Mouse (Mus musculus): ENCODE measurements around the gene Slc25a4.
"Not testable (repeated sequence)": the region's sequence is repeated elsewhere in the genome, so short reads cannot be mapped to it uniquely, and the experiment has no call there.

Slc25a4 gene

DNA sequence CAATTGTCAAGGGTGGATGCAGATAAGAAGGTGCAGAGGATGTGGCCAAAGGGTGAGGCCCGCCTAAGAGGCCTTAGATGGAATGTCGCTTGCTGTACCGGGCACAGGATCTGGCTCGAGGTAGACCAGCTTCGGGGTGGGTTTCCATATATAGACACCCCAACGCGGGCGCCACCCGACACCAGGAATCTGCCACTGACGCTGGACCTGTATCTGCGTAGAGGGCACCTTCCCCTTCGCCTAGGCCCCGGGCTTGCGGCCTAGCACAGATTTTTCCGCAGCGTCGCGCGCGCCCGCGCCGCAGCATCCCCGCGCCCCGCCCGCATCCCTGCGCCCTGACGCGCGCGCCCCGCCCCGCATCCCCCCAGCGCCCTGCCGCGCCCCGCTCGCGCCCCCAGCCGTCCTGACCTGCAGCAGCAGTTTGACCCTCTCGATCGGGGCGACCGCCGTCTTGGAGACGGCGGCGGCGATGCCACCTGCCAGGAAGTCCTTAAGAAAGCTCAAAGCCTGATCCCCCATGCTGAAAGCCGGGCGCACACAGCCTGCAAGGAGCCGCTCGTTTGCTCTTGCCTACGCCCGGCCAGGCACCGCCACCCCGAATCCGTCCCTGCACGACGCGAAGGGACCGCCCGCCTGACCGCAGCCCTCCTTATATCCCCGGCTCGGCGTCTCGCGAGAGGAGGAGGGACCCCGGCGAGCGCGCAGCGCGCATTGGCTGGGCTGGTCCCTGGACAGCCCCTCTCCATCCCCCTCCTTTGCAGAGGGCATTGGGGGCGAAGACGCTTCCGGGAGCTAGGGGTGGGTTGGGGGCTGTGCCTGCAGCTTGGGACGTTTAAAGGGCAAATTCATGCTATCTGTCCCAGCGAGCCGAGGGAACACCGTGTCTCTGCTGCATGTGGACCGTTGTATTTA lies at the start of gene Slc25a4:
Gene Slc25a4 (minus strand): TSS at position 881 of the 912 bp plus-strand sequence.
- peak; percentile 89 for DNase-seq (ENCODE audit: low read depth, low spot score)

DNA sequence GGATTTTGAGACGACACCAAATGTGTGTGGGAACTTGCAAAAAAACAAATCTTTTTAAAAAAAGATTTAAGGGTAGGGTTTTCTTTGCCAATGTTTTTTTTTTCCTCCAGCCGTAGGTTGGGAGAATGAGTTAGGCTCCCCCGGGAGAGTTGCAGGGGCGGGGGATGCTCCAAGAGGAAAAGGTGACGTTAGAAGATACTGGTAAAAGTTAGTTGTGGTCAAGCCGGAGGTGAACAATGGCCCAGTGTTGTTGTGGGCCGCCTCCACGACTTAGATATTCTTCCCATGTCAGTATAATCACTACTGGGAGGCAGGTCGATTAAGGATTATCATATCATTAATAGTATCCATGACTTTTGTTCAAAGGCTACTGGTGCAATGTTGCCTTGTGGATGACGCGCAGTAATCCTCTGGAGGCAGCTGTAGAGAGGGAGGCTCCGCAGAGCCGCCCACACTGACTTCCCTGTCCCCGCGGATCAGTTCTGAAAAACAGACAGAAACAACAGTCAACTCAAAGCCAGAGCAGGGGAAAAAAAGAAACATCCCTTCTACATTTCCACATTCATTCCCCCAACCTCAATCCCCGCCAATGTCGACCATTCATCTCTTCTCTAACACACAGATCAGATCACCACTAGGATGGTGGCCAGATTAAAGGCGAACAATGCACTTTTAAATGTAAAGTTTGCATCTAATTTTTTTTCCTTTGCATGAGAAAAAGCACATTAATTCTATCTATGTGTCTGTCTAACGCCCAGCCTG lies 47.0 kb upstream of the Slc25a4 start:
- DNase-seq (ENCODE audit: low read depth, low spot score) = no peak

DNA sequence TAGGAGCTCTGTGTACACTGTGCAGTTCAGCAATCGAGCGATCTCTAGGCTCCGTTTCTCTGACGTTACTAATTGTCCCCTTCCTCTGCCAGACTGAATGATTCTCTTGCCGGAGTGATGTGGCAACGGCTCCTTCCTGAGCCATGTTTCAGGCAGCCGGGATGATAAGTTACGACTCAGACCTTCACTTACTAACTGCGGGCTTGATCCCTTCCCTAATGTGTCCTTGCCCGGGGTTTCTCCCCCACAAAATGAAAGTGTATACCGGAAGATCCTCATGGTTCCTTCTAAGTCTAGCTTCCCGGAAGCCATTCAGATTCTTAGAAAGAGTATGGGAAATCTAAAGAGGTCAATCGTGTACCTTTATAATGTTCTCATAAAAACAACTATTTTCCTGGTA lies 41.4 kb upstream of the Slc25a4 start:
- no peak for DNase-seq (ENCODE audit: low read depth, low spot score)

DNA sequence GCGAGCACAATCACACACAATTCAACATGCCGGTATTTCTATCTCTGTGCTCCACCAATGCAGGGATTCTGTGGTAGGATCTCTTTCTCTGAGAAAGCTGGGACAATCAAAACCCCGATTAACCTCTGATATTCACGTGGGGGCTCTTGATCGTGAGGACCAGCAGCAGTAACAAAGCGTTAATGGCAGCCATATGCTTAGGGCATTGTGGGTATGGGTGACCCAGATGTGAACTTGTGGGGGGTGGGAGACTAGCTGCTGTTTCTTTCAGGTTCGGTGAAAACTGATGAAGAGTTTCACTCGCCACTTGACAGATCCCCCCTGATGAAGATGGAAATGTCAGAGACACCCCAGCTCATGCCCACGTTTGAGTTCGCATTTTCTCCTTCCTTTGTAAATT lies 40.5 kb upstream of the Slc25a4 start:
- no peak for DNase-seq (ENCODE audit: low read depth, low spot score)

DNA sequence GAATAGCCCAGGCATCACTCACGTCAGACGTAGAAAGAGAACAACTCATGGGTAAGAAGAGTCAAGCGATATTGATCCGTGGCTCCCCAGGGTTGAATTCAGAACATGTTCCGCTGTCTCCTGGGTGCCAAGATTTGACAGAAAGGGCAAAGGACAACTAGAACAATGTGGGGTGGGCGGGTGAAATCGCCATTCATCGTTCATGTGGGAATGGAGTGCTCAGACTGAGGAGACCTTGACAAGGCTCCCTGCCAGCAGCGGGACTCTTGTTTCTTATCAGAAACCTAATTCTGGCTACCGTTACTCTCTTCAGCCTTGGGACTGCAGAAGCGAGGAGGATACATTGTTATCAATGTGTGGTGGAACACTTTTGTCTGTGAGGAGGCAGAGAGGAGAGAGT lies 35.3 kb upstream of the Slc25a4 start:
- no peak for DNase-seq (ENCODE audit: low read depth, low spot score)

DNA sequence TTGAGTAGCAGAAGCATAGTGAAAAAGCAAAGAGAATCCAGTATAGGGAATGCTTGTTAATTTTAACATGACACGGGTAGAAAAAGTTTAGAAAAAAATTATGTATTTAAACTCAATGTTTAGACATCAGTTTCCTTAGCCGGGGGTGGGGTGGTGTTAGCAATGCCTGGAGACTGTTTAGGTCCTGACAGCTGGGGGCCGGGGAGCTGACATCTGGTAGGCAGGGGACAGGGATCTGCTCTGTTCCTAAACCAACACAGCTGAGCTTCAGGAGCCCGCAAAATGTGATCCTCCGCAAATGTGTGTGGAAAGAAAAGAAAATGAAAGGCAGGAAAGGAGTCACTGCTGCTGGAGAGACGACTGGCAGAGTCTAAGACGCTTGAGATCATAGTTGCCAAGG lies 31.9 kb upstream of the Slc25a4 start:
- no peak for DNase-seq (ENCODE audit: low read depth, low spot score)

DNA sequence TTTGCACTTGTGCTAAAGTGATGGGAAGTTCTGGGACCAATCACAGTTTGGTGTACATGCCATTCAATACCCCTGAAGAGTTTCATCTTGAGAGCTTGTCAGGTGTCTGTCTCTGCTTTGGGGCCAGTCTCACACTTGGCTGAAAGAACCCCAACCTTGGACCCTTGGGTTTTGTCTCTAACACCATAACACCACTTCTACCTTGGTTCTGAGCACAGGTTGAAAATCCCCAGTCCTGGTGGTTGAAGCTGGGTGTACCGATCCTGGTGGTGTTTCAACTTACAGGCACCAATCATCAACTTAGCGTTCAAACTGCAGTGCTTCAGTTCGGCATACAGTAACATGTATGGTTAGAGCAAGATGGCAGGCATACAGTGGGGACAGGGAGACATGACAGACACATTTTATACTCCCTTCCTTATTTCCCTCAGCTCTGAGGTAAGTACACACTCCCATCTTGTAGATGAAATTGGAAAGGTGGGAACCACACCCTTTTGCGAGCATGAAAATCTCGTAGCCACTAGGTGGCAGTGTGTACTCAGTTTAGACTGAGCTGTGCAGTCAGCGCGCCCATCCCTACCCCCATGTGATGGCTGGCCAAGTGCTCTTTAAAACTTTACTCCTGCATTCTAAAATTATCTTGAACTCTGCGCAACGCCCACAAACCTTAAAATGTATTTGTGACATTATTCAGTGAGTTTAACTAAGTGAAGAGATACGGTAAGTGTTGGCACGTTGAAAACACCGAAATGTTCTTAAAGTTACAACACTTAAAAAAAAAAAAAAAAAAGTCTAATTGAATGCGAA lies 30.7 kb upstream of the Slc25a4 start:
- peak; percentile 79 for DNase-seq (ENCODE audit: low read depth, low spot score)

DNA sequence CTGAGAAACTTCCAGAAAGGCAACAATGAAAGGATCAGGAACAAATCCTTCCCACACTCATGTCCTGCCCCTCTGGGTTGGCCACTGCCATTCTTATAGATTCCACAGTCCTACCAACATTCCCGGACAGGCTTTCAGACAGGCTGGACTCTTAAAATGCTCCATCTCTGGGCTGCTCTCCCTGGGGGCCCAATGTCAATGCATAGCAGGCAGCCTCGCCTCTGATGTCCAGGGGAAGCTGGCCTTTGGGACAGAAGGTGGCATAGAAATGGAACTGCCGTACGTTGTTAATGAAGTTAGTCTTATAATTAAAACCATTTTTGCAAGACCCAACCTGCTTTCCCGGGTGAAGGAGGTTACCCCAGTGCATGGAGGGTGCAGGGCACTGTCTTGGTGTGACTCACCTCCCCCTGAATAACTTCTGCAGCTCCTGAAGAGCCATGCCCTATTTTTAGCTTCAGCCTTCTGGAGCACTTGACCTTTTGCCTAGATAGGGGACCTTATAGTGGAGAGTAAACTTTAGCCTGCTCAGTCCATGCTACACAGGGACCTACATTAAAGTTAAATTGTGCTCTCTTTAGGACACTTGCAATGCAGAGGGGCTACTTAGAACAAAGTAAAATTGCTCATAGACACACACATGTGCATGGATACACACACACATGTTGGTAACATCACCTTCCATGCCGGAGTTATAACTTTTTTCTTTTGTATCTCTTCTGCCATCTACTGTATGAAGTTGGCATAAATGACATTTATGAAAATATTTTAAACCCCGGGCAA lies 25.5 kb upstream of the Slc25a4 start:
- peak; percentile 5 for DNase-seq (ENCODE audit: low read depth, low spot score)

DNA sequence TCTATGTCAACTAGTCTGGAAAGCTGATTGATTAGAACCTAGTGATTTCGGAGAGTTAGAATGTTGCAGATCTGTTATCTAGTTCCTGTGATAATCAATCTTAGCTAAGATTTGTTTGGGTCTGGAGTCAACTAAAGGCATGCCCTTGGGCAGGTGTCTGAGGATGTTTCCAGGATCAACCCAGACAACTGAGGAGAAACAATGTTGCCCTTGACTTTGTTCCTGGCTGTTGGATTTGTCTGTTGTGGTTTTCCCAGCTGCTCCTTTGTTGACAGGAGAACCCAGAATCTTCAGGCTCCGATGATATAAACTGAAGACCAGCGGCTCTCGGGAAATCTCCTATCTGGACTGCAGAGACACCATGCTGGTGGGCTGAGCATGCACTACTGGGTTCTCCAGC lies 23.7 kb upstream of the Slc25a4 start:
- DNase-seq (ENCODE audit: low read depth, low spot score) = no peak

DNA sequence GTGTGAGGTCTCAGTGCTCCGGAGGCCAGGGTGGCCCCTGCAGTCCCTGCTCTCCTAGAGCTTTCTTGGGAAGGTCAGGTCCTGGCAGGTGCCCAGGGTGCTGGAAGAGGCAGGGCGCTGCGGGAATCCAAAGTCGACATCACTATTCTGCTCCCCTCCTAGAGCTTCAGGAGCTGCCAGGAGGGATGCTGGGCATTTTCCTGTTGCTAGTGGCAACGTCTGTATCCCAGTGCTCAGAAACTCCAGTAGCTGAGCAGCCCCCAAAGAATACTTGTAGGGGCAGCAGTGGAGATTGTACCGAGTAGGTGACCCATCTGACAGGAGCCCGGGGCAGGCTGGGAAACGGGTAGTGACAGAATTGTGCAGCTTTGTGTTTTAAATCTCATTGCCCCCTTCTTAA lies 21.7 kb upstream of the Slc25a4 start:
- no peak for DNase-seq (ENCODE audit: low read depth, low spot score)

DNA sequence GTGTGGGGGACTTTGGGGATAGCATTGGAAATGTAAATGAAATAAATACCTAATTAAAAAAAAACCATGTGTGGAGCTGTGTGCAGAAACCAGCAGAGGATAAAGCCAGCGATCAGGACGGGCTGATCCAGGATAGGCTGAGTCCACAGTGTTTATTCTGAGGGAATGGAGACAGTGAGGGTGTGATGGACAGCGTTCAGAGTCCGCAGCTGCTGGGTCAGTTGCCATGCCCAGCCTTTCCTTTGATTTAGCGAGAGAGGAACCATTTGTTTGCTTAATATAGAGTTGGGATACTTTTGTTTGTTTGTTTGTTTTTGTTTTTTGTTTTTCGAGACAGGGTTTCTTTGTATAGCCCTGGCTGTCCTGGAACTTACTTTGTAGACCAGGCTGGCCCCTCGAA lies 20.9 kb upstream of the Slc25a4 start:
- not testable (repeated sequence) for DNase-seq (ENCODE audit: low read depth, low spot score)

DNA sequence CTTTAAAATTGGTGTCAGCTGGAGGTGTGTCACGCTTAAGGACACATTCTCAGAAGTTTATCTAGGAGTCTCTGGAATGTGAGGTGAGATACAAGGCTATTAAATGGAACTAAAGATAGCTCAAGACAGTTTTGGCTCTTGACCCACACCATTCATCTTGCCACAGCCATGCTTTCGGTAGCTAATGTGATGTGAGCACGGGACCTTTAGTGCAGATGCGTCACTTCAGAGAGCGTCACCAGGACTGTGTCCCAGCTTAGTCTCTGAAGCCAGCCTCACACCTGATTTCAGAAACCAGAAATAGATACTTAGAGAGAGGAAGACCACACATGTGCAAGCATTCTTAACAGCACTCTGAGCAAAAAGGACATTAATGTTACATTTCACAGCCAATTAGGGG lies 15.5 kb upstream of the Slc25a4 start:
- no peak for DNase-seq (ENCODE audit: low read depth, low spot score)

DNA sequence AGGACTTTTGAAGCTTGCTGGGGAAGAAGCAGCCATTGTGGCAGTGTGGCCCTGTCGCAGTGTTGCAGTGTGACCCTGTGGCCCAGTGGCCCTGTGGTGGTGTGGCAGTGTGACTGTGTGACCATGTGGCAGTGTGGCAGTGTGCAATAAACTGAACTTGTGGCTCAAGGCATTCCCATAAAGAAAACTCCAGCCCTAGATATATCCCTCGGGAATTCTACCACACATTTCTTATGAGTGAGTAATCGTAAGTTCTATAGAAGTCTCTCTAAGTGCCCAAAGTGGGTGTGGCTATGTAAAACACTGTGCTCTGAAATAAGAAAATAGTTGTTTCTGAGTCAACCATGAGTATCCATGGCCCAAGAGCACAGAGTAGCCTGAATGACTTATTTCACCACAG lies 14.4 kb upstream of the Slc25a4 start:
- DNase-seq (ENCODE audit: low read depth, low spot score) = no peak

DNA sequence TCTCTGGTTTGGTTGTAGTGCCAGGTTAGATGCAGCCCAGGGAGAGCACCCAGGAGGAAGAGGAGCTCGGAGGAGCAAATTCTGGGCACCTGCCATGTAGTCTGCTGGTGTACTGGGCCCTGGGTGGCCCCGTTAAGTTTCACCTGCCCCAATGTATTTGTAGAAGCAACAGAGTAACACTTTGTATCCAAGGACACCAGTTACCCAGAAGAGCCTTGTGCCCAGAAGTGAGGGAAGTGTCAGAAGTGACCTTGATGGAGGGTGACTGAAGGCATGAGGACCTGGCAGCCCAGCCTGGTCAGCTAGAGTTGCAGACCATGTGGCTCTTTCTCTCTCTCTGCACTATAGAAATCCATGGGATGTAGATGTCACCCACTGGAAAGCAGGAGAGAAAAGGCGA lies 9.5 kb upstream of the Slc25a4 start:
- no peak for DNase-seq (ENCODE audit: low read depth, low spot score)

DNA sequence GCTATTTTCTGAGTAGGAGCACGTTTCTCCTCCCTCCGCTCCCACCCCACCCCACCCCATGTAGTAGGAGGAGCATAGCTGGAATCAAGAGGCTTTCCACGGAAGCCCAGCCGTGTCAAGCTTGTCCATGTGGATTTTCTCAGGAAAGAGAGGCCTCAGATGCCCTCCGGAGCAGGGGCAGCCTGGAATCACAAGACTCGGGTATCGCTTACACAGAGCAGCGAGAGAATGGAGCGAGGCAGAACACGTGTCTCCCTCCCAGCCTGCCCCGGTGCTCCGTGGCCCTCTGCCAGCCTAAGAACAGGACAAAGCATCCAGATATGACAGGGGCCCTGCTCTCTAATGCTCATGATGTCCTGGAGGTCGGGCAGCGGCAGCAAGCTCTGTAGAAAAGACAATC lies 5.8 kb upstream of the Slc25a4 start:
- no peak for DNase-seq (ENCODE audit: low read depth, low spot score)

DNA sequence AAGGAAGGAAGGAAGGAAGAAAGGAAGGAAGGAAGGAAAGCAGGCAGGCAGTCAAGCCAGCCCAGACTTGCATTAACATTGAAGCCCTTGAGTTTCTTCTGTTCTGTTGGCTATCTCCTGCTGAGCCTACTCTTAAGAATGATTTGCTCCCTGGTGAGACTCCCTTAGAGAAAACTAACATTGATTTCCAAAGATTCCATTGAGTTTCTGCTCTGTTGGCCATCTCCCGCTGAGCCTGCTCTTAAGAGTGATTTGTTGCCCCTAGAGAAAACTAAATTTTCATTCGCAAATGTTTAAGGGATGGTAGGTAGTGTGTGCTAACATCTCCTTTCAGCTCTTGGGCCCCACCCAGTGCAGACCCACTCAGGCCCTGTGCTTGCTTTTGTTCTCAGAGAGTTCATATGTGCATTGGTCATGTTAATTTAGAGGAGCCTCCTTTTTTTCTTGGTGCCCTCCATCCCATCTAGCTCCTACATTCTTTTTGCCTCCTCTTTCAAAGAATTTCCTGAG lies 2.9 kb upstream of the Slc25a4 start:
- no peak for DNase-seq (ENCODE audit: low read depth, low spot score)

DNA sequence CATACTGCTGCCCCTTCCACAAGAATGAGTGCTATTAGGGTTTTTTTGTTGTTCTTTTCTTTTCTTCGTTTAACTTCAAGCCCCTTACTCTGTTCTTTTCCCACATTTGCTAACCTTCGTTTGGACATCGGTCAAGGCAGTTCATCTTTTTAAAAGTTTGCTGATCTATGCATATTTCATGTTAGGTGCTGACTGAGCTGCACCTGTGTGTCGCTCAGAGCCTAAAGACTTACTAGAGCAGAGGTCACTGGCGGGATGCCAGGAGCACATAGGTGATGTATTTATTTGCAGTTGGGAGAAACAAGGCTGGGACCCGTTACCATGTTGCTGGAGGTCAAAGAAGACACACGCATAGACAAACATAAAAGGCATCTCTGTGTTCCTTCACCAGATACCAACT lies 1.1 kb upstream of the Slc25a4 start:
- DNase-seq (ENCODE audit: low read depth, low spot score) = no peak

DNA sequence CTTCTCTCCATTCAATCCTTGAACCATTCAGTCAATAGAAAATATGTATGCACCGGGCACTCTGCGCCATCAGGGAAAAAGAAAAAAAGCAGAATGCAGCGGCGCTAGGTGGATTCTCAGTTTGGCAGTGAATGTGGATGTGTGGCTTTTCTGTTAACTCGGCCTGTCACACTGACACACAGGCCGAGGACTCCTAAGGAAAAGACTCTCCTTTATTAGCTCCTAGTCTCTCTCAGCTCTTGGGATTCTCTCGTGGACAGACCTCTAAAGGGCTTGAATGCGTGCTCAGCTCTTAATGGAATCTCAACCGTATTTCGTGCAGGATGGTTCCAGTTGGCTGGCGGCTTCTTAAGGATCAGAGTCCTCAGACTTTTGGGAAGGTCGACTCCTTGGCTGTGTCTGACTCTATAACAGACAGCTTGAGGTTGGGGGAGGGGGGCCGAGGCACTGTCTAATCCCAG lies 557 bp upstream of the Slc25a4 start:
- DNase-seq (ENCODE audit: low read depth, low spot score) = no peak

DNA sequence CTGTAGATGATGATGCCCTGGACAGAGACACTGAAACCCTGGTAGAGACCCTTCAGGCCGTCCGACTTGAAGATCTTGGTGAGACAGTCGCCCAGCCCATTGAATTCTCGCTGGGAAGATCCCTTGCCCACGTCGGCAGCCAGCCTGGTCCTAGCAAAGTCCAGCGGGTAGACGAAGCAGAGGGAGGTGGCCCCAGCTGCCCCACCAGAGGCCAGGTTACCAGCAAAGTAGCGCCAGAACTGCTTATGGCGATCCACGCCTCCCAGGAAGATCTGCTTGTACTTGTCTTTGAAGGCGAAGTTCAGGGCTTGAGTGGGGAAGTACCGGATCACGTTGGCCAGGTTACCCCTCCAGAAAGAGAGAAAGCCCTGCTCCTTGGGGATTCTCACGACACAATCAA lies 2.0 kb downstream of the Slc25a4 start:
- DNase-seq (ENCODE audit: low read depth, low spot score) = no peak

DNA sequence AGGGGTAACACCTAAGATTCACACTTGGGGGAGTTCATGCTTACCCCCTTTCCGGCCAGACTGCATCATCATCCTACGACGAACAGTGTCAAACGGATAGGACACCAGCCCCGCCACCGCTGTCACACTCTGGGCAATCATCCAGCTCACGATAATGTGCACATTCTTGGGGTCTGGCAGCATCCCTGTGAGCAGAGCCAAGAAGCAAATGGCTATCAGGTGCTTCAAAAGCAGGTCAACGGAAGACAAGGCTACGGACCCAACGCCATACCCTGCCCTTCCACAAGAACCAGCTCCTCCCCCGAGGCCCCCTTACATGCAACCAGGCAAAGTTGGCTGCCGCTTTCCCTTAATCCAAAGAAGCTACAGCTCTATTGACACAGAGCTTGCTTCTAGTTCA lies 2.7 kb downstream of the Slc25a4 start:
- no peak for DNase-seq (ENCODE audit: low read depth, low spot score)

DNA sequence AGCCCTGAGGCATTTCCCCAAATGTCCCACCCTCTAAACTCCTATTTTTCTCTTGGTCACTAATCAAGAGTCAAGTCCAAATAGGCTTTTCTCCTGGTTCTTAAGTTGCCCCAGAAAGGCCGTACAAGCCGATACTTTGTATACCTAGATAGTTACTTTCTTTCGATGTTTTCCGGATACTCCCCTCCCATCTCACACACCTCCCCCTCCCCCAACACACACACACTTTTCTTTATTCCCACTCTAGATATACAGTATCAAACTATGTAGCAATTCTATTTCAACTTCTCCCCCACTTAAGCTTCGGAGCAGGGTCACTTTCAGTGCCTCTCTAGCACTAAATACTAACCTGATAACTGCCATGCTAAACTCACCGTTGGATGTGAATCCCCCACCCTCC lies 5.0 kb downstream of the Slc25a4 start:
- no peak for DNase-seq (ENCODE audit: low read depth, low spot score)

Data from CD4-positive, CD25-positive, alpha-beta regulatory T cell, adult 2 months (primary cell).